Mouse (Mus musculus) layer of hippocampus, postnatal 14 days (tissue): Measurements from ENCODE around the gene Rap1b. TPM values are rescaled to one million over a fixed set of nuclear protein-coding genes. Genes with fewer than 3 reads are reported as not detected.
"Not testable (repeated sequence)": the region's sequence is repeated elsewhere in the genome, so short reads cannot be mapped to it uniquely, and the experiment has no call there.

Source experiments
- DNase-seq, 2 experiments: peaks; one replicate each; pipeline ENCODE4 v3.0.0; 2021 to 2022; ENCODE audit warnings: low spot score in 2 of 2, mixed read lengths in 1 of 2
- long read RNA-seq, 2 experiments: library from polyadenylated mRNA; stranded (forward); transcript quantifications; one replicate each; pipeline ENCODE4 v2.0.0; 2021
- total RNA-seq, 2 experiments: library from RNA; stranded (reverse); gene quantifications; 2 replicates each; pipeline ENCODE4 v1.2.3; 2021

Gene Rap1b
- 10 to 100 TPM; 79.4 to 86.1 TPM for total RNA-seq
- long read RNA-seq, experiment 1, transcript Rap1b-201 (8 exons, 2,724 nt), result major isoform, 138 of 144 reads
- long read RNA-seq, experiment 1, partial matches to known transcripts, result 0 of 144 reads
- long read RNA-seq, experiment 1, other reads (novel, unspliced or antisense), result 6 of 144 reads
- long read RNA-seq, experiment 2, transcript Rap1b-201 (8 exons, 2,724 nt), result major isoform, 191 of 206 reads
- long read RNA-seq, experiment 2, partial matches to known transcripts, result 3 of 206 reads
- long read RNA-seq, experiment 2, other reads (novel, unspliced or antisense), result 12 of 206 reads

DNA sequence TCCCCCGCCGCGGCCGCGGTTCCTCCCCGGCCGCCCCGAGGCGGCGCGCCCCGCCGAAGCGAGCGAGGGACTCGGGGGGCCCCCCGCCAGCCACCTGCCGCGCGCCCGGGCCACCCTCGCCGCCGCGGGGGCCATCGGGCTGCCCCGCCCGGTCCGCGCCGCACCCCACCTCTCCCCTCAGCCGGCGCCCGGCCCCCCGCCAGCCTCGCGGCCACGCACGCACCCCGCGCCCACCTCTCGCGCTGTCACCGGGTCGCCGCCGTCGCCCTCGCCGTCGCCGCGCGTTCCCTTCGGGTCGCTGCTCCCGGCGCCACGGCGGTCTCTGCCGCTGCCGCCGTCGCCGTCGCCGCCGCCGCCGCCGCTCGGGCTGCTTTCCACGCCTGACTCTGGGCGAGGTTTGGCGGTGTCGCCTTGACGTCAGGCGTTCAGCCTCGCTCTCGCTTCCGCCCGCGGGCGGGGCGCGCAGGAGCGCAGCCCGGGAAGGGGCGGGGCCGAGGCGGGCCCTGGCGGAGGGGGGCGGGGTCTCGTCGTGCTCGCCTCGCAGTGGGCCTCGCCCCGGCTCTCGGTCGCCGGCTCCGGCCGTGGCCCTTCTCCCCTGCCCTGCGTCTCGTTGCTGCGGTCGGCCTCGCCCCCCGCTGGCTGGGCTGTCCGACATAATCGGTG, at the start of gene Rap1b:
TSS of gene Rap1b (minus strand) at position 439 of the 663 bp plus-strand sequence.
- DNase-seq, result peak; percentile 93 to 96

DNA sequence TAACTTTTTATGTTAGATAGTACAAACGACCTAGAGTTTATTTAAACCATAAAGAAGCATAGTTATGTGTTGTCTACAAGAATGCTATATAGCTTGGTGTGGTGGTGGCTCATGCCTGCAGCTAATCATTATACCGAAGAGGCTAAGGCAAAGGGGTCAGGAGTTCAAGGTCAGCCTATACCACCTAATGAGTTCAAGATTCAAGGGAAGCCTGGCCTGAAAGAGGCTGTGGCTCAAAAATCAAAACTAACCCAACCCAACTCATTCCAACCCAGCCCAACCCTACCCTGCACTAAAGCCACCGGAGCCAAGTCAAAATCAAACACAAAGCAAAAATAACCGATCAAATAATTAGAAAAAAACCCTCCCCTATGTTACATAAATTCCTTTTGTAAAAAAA, 49.4 kb upstream of the Rap1b start:
- no peak for DNase-seq

DNA sequence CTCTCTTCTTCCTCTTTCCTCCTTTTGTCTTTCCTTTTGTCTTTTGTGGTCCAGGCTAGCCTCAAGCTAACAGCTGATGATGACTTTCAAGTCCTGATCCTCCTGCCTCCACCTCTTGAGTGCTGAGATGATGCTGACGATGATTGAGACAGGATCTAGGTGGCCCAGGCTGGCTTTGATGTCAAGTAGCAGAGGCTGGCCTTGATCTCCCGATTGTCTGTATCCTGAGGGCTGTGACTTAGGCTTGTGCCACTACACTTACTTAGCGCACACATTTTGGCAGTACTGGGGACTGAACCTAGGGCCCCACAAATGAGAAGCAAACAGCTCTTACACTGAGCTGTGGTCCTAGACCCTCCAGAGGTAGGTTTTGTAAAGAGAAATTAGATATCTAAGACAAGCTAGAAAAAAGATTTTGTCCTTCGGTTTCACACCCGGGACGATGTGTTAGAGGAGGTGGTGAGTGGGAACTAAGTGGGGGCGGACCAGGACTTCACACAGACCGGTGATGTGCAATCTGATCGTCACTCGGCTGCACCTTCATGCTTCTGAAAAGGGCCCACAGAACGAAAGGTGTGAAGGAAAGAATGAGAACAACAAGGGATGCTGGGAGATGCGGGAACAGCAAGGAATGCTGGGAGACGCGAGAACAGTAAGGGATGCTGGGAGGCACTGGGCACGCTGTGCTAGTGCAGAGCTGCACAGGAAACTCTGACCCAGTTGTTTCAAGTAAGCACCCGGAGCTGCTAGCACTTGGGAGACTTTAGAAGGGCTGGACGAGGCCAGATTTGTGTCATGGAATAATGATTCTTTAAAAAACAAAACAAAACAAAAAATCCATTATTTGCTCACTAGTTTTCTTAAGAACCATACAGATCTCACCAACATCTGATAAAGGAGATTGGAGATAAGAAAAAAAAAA, 48.5 kb upstream of the Rap1b start:
- DNase-seq, result no peak

GRCm38 (mm10) chr10:117893128-117893527, 47.3 kb upstream of the Rap1b start:
- DNase-seq, result not testable (repeated sequence)

DNA sequence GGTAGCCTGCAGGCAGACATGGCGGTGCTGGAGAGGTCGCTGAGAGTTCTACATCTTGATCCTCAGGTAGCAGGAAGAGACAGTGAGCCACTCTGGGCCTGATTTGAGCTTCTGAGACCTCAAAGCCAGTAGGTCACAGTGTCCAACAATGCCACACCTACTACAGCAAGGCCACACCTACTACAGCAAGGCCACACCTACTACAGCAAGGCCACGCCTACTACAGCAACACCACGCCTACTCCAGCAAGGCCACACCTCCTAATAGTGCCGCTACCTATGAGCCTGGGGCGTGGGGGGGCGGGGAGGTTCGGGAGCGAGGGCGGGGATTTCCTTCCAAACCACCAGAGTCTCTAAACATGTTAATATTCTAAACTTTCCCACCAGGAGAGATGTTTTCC, 45.5 kb upstream of the Rap1b start:
- no peak for DNase-seq

DNA sequence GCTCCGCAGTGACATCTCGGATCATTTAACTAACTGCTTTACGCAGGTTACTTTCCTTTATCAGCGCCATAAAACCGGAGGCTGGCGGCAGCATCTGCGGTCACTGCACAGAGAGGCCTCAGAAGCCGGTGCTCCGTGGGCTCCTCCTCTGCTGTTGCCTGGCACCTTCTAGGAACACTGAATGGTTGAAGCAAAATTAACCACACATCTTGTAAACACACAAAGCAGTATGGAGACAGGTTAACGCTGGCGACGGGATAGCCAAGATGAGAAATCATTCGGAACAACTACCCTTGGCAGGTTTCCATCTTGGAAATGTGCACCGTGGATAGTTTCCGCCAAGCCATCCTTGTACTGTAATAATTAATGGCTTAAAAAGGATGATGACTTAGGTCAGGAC, 43.0 kb upstream of the Rap1b start:
- no peak for DNase-seq

DNA sequence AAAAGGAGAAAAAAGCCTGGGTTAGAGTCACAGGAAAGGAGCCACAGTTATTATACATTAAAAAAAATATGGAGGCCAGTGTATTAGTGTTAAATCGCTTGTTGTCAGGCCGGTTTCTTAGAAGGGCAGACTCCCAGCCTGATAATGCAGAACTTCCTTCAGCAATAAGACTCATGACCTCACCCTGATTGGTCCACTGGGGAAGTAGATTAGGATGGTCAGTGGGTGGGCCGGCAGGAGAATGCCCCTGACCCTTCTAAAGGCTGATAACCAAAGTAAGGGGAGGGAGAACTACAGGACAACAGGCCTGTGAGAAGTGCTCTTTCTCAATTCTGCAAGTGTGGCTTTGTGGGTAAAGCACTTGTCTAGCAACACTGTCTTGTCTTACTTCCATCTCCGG, 39.5 kb upstream of the Rap1b start:
- no peak for DNase-seq

- DNase-seq, result no peak
These were observed 38.9 kb upstream of the Rap1b start for GRCm38 (mm10) chr10:117884760-117885159.

- no peak for DNase-seq
These were observed 37.6 kb upstream of the Rap1b start for GRCm38 (mm10) chr10:117883438-117883837.

DNA sequence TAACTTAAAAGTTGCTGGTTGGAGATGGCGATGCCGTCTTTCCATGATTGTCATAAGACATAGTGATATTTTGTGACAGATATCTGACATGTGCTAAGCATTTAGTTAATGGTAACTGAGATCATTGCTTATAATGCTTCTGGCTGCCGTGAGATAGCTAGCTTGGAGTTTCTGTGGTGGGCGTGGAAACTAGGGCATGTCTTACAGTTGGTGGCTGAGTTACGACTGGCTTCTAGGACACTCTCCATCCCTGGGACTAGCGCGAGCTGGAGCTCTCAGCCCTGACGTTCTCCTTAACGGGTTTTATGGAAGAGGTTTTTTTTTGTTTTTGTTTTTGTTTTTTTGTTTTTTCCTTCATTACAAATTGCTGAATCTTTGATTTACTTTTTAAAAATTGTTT, 32.8 kb upstream of the Rap1b start:
- DNase-seq, result no peak

DNA sequence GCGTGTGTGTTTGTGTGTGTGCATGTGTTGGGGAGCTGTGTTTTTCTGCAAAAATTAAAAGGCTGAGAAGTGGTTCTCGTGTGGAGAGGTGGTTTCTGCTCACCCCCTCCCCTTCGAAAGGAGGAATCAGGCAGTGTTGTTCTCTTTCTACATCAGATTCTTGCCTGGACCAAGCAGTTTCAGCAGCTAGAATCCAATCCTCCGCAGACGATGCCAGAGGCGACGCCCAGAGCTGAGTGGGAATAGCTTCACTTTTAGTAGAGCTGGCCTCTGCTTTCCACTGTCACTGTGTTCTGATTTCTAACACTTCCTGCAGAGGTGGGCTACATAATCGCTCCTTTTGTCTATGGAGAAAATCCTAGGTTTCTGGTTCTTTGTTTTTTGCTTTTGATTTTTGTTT, 31.0 kb upstream of the Rap1b start:
- DNase-seq, result no peak

DNA sequence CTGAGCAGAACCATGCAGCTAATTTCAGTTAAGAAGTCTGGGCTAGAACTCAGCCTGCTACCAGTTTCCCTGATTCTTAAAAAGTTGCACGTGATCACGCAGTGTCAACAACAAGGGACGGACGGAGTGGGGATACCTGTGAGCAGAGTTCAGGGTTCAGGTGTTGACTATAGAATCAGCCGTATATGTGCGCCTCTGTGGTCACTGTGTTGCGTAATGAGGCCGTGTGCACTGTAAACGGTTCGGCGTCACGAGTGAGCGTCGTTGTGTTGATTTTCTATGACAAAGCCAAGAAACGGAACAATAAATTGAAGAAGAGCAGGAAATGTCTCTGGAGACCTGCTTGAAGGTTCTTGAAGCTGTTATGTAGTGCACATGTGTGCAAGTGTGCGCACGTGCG, 30.6 kb upstream of the Rap1b start:
- DNase-seq, result no peak

DNA sequence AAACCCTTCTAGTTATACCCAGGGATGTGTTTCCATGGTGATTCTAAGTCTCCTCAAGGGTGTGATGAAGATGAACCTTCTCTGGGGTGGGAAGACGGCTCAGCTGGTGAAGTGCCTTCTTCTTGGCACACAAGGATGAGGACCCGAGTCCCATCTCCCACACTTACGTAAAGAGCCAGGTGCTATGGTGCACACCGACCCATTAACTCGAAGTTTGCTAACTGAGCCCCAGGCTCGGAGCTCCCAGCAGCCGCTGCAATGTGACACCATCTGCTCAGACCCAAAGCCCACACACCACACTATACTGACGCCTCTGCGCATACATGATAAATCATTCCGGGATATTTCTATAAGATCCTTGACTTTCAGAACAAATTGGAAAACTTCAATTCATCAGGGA, 29.1 kb upstream of the Rap1b start:
- peak in 1 of 2 experiments; percentile 28 for DNase-seq

GRCm38 (mm10) chr10:117873952-117874351, 28.1 kb upstream of the Rap1b start:
- no peak for DNase-seq

GRCm38 (mm10) chr10:117872468-117872867, 26.6 kb upstream of the Rap1b start:
- no peak for DNase-seq

DNA sequence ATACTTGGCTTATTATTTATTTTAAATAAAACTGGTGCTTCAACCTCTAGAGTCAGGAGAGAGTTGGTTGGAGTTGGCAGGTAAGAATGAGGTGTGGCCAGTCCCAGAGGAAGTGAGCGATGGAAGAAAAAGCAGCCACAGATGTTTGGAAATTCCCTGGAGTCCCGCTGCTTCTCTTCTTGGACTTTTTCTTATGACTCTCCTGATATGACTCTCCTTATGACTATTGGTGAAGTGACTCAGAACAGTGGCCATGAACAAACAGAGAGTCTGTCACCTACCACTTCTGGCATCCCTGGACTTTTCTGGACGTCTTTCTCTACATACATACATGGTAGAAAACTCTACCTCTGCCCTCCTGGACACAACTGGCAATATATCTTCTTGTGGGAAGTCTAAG, 21.5 kb upstream of the Rap1b start:
- DNase-seq, result no peak

GRCm38 (mm10) chr10:117866641-117867040, 20.8 kb upstream of the Rap1b start:
- no peak for DNase-seq

DNA sequence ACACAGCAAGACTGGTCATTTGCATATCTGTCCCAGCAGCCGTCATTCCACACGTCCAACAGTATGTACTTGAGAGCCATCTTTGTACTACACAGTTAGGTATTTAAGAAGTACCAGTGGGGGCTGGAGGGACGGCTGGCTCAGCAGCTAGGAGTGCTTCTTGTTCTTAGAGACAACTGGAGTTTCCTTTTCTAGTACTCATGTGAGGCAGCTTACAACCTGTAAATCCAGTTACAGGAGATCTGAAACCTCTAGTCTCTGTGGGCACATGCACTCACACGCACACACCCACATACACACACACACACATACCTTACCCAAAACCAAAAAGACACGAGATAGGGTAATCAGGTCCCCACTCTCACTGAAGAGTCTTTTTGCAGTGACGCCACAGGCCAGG, 18.9 kb upstream of the Rap1b start:
- no peak for DNase-seq

DNA sequence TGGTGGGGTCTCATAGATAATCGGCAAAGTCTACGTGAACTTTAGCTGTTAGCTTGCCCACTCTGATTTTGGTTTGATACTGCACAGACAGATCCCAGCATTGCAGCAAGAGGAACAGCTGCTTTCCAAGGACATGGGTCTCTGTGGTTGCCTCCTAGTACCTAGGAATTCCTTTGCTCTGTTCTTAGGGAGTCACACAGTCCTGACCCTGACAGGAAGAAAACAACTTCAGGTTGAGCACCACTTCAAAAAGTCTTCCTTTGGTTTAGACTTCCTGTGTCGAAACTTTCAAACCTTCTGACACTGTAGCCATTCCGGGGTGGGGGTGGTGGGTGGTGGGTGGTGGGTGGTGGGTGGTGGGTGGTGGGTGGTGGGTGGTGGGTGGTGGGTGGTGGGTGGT, 18.4 kb upstream of the Rap1b start:
- no peak for DNase-seq

GRCm38 (mm10) chr10:117862014-117862580, 16.3 kb upstream of the Rap1b start:
- DNase-seq, result no peak

DNA sequence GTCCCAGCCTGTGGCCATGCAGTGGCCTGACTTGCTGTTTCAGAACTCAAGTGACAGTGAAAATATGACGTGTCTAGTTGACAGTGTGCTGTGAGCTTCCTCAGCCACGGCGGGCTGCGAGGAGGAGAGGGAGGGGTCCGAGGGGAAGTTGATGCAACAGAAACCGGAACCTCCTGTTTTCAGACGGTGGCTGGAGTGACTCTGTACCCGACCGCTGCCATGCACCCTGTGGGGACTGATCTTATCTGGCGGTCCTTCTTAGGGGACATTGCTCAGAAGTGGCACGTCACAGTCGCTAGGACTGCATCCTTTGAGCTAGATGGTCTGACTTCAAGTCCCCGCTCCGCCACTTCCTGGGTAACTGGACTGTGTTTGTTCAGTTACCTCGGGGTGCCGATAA, 15.1 kb upstream of the Rap1b start:
- DNase-seq, result no peak

GRCm38 (mm10) chr10:117860361-117860760, 14.5 kb upstream of the Rap1b start:
- no peak for DNase-seq
